8 mouse cellular contexts compared by ENCODE assay signal in genomic region chr6:39724542-39724865, GRCm38 (mm10). TPM values are rescaled to one million over a fixed set of nuclear protein-coding genes. Genes with fewer than 3 reads are reported as not detected.
DNase-seq lines count a peak whose midpoint lies in the region; ATAC-seq and TF ChIP-seq lines count a peak whose summit lies in the region.

No protein-coding gene starts in this region.

- DNase-seq in heart, adult 9 months (ENCODE audit: low spot score in 2 of 2): no peak
- peak; percentile 31 for DNase-seq in G1E (ENCODE audit: low spot score)
- no peak for DNase-seq in forebrain, embryonic 10.5 days (ENCODE audit: extremely low spot score, low spot score)
- DNase-seq in gastrocnemius, postnatal 14 days: no peak
- DNase-seq in kidney, postnatal 14 days: no peak

- H3K9me3 ChIP-seq in heart, embryonic 13.5 days: no peaks in the 10 kb centered on the region
- no peaks in the 10 kb centered on the region for H3K9me3 ChIP-seq in G1E (replicated peaks)
- no peaks in the 10 kb centered on the region for H3K9me3 ChIP-seq in forebrain, embryonic 10.5 days
- no peaks in the 10 kb centered on the region for H3K9me3 ChIP-seq in limb, embryonic 13.5 days
- no peaks in the 10 kb centered on the region for H3K9me3 ChIP-seq in neural tube, embryonic 15.5 days (replicated peaks)

- peak overlapping the region; percentile 97 for H3K27ac ChIP-seq in heart, embryonic 13.5 days (replicated peaks)
- peak overlapping the region; percentile 96 for H3K27ac ChIP-seq in forebrain, embryonic 10.5 days
- H3K27ac ChIP-seq in limb, embryonic 13.5 days: peak overlapping the region; percentile 93
- peak overlapping the region; percentile 98 for H3K27ac ChIP-seq in neural tube, embryonic 15.5 days (replicated peaks)

- H3K36me3 ChIP-seq in heart, embryonic 13.5 days: no peaks in the 10 kb centered on the region
- H3K36me3 ChIP-seq in G1E (replicated peaks): peaks cover 1% of the 10 kb centered on the region
- H3K36me3 ChIP-seq in forebrain, embryonic 10.5 days (replicated peaks): no peaks in the 10 kb centered on the region
- no peaks in the 10 kb centered on the region for H3K36me3 ChIP-seq in limb, embryonic 13.5 days
- H3K36me3 ChIP-seq in neural tube, embryonic 15.5 days: no peaks in the 10 kb centered on the region

- peak; percentile 32; the same call in 1 of the 2 replicates for ATAC-seq in heart, embryonic 13.5 days (ENCODE audit: extremely low read depth, insufficient number of reproducible peaks, low FRiP score, low TSS enrichment)
- no peak for ATAC-seq in G1E (ENCODE audit: extremely low read depth, insufficient number of reproducible peaks, low FRiP score, poor library complexity, severe bottlenecking)
- no peak; the same call in 1 of the 2 replicates for ATAC-seq in limb, embryonic 13.5 days (ENCODE audit: low FRiP score, low read depth)
- peak; percentile 68 for ATAC-seq in neural tube, embryonic 15.5 days (ENCODE audit: low FRiP score)

- H3K4me3 ChIP-seq in heart, embryonic 13.5 days: peak overlapping the region; percentile 80
- peak overlapping the region; percentile 91 for H3K4me3 ChIP-seq in G1E (ENCODE audit: low read depth, low read length)
- H3K4me3 ChIP-seq in forebrain, embryonic 10.5 days: peak overlapping the region; percentile 88
- peak overlapping the region; percentile 94 for H3K4me3 ChIP-seq in limb, embryonic 13.5 days
- peak overlapping the region; percentile 98 for H3K4me3 ChIP-seq in neural tube, embryonic 15.5 days (replicated peaks)

- H3K4me1 ChIP-seq in heart, embryonic 13.5 days: peaks cover 32% of the 10 kb centered on the region
- H3K4me1 ChIP-seq in G1E (ENCODE audit: insufficient read depth, low read depth, low read length): peaks cover 17% of the 10 kb centered on the region
- H3K4me1 ChIP-seq in forebrain, embryonic 10.5 days: peaks cover 34% of the 10 kb centered on the region
- H3K4me1 ChIP-seq in limb, embryonic 13.5 days: peaks cover 28% of the 10 kb centered on the region
- peaks cover 29% of the 10 kb centered on the region for H3K4me1 ChIP-seq in neural tube, embryonic 15.5 days

- intact Hi-C loops in gastrocnemius, postnatal 14 days (cut with DNase I; ENCODE audit: low total_unique reads): no loop called here

- peak overlapping the region; percentile 87 for H3K4me2 ChIP-seq in heart, embryonic 13.5 days
- H3K4me2 ChIP-seq in limb, embryonic 13.5 days (replicated peaks): peak overlapping the region; percentile 77
- peak overlapping the region; percentile 89 for H3K4me2 ChIP-seq in neural tube, embryonic 15.5 days

- no peak for TF ChIP-seq CTCF in G1E (IDR thresholded peaks at IDR 0.05; ENCODE audit: low read depth, low read length)

- H3K9ac ChIP-seq in heart, embryonic 13.5 days: peak overlapping the region; percentile 91
- peak overlapping the region; percentile 94 for H3K9ac ChIP-seq in limb, embryonic 13.5 days
- H3K9ac ChIP-seq in neural tube, embryonic 15.5 days (replicated peaks): peak overlapping the region; percentile 99

- no peaks in the 10 kb centered on the region for H3K27me3 ChIP-seq in heart, embryonic 13.5 days (replicated peaks)
- H3K27me3 ChIP-seq in G1E (ENCODE audit: insufficient read depth, low read length): peaks cover 8% of the 10 kb centered on the region; the same call in 1 of the 2 replicates
- H3K27me3 ChIP-seq in forebrain, embryonic 10.5 days (ENCODE audit: poor library complexity, severe bottlenecking): no peaks in the 10 kb centered on the region
- no peaks in the 10 kb centered on the region for H3K27me3 ChIP-seq in limb, embryonic 13.5 days
- H3K27me3 ChIP-seq in neural tube, embryonic 15.5 days (replicated peaks): no peaks in the 10 kb centered on the region

- under 1% methylated on average over 12 of the region's 12 CpGs for WGBS in heart, embryonic 13.5 days
- under 1% methylated on average over 12 of the region's 12 CpGs for WGBS in forebrain, embryonic 10.5 days
- WGBS in limb, embryonic 13.5 days: 0% methylated on average over 12 of the region's 12 CpGs
- WGBS in neural tube, embryonic 15.5 days: under 1% methylated on average over 12 of the region's 12 CpGs

RNA-seq across cellular contexts. Expression of gene Braf, which starts 0.8 kb away (rescaled TPM):
- polyA plus RNA-seq in heart, embryonic 13.5 days (2015; fragmentation: Nextera tagmentation; extraction: Ambion mirVana): 8.7 and 10.3 TPM in 2 replicates
- total RNA-seq in G1E (2014; fragmentation: Nextera tagmentation) (42.5 and 45.4 TPM in 2 replicates), G1E (2017) (10.4 and 12.7 TPM in 2 replicates)
- polyA plus RNA-seq in G1E (2012): 1.6 and 1.9 TPM in 2 replicates
- polyA plus RNA-seq in forebrain, embryonic 10.5 days (2016; fragmentation: Nextera tagmentation; extraction: Ambion mirVana): 18.6 and 18.8 TPM in 2 replicates
- polyA plus RNA-seq in limb, embryonic 13.5 days (2015; fragmentation: Nextera tagmentation; extraction: Ambion mirVana): 17.2 and 18.5 TPM in 2 replicates
- 22.5 and 26.0 TPM in 2 replicates for polyA plus RNA-seq in neural tube, embryonic 15.5 days (2015; fragmentation: Nextera tagmentation; extraction: Ambion mirVana)
- total RNA-seq in gastrocnemius, postnatal 14 days (2021): 1 to 10 TPM; 8.3 to 9.3 TPM

Comparison
In these comparisons a context has a peak if more than half of its experiments do, and no peak if none do; other contexts are left out.
1. ATAC-seq: peak in heart, embryonic 13.5 days (single experiment) and neural tube, embryonic 15.5 days (single experiment); none in G1E (single experiment) and limb, embryonic 13.5 days (single experiment).
2. Peak in every context shown above with its lines, with median percentiles within 50 percentile points of each other: H3K27ac ChIP-seq, H3K4me2 ChIP-seq, H3K4me3 ChIP-seq and H3K9ac ChIP-seq.